Mouse (Mus musculus) bone marrow macrophage, adult 2 months (primary cell): ENCODE measurements around the gene Gm12355.

Experiments
- CTCF ChIP-seq: IDR thresholded peaks from 2 replicates; pipeline ENCODE4 v1.5.1; 2012; ENCODE audit warnings: low read depth, mild to moderate bottlenecking, low read length, moderate library complexity
- POLR2A ChIP-seq: IDR thresholded peaks from 2 replicates; pipeline ENCODE4 v1.6.1; 2012; ENCODE audit warnings: mild to moderate bottlenecking, low read depth, low read length, borderline replicate concordance

GRCm38 (mm10) chr11:98598851-98599290 lies 26.6 kb downstream of the Gm12355 start:
- TF ChIP-seq POLR2A (no peak), CTCF (no peak)
